Mouse (Mus musculus) stomach, postnatal 0 days (tissue): ENCODE results near the gene Traf4.

ENCODE experiments used
- CTCF ChIP-seq: IDR thresholded peaks from 2 replicates; pipeline ENCODE4 v1.5.1; 2016; ENCODE audit warnings: antibody characterized with exemption, low read depth, mild to moderate bottlenecking, moderate library complexity
- EP300 ChIP-seq: optimal IDR thresholded peaks from 2 replicates; pipeline ENCODE3; 2016; ENCODE audit warnings: antibody characterized with exemption

DNA sequence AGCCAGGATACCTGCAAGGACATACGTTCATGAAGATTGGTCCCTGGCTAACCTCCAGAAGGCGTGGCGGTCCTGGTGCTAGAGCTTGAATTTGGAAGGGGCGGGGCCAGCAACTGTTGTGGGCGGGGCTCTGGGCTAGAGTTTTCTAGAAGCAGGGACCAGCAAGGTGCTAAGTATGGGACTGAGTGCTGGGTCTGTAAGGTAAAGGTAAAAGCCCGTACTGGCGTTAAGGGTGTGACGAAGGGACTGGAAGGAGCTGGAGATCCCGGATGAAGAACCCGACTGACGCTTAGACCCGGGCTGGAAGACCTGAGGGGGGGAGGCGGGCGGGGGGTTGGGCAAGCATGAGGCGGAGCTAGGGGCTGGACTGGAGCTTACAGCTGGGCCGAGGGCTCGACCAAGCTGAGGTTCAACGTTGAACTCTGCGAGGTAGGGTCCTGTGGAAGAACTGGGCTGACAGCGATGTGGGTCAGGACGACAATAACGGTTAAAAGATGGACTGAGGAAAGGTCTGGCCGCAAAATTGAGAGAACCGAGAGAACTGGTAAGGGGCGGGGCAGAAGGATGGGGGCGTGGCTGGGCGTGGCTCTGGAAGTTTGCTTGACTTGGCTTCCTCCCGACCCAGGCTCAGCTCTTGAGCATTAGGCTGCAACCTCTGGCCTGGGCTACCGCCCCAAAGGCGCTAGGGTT, 29.2 kb upstream of the Traf4 start:
- no peak for TF ChIP-seq CTCF
- no peak for TF ChIP-seq EP300
